8 mouse cellular contexts compared by ENCODE assay signal in the genomic region with DNA sequence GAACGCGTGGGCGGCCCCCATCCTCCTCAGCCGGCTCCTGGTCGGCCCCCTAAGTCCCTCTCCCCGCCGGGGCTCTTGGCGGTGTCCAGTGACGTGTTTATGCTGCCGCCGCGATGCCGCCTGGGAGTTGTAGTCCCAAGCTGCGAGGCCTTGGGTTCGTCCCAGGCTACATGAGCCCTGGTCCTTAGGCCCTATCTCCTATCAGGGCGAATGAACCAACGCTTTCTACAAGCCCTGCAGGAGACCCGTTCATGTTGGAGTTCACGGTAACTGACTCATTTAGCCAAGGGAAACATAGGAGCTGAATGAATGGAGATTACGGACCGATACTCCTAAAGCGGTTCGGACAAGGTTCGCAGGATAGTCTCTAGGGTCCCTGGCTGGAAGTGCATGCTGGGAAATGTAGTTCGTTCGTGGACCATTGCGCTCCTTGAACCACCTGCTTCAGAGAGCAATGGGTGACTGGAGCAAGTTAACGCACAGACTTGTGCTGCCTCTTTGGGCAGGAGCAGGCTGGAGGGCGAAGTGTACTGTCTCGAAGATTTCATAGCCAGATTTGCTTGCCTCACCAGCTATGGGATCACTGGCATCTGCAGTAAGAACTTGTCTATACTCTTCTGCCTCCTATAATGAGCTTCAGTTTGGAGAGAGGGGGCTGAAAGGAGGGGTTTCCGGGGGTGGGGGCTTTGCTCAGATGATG. TPM values are rescaled to one million over a fixed set of nuclear protein-coding genes. Genes with fewer than 3 reads are reported as not detected.
DNase-seq lines count a peak whose midpoint lies in the region; ATAC-seq and TF ChIP-seq lines count a peak whose summit lies in the region.

A gene (minus strand): TSS at position 77 of the 700 bp plus-strand sequence.

- DNase-seq in ES-E14 (ENCODE audit: low read depth, low spot score): peak; percentile 96
- peak; percentile 93 for DNase-seq in cerebellum, adult 11-12 months
- DNase-seq in heart, postnatal 25 days (ENCODE audit: low spot score): peak; percentile 87
- peak; percentile 94 to 97 for DNase-seq in layer of hippocampus, adult 18-20 months (ENCODE audit: low spot score in 2 of 2)
- peak; percentile 97 for DNase-seq in lung, adult 2 months
- peak; percentile 89 to 91 for DNase-seq in thymus, adult 18-20 months

- peak; percentile 97 for ATAC-seq in forebrain, embryonic 15.5 days (replicated peaks)
- ATAC-seq in neutrophil, adult 5-6 weeks (ENCODE audit: extremely low read depth, insufficient number of reproducible peaks, low FRiP score, poor library complexity, severe bottlenecking): peak; percentile 93

- H3K9me3 ChIP-seq in ES-E14 (ENCODE audit: control insufficient read depth, insufficient read depth, low read depth, low read length): no peaks in the 10 kb centered on the region
- H3K9me3 ChIP-seq in forebrain, embryonic 15.5 days: no peaks in the 10 kb centered on the region

- H3K9ac ChIP-seq in ES-E14 (ENCODE audit: insufficient read depth, low read depth, low read length, poor library complexity, severe bottlenecking): peak within 1 kb of the TSS; percentile 89
- H3K9ac ChIP-seq in forebrain, embryonic 15.5 days (replicated peaks): peak within 1 kb of the TSS; percentile 83

- peak within 1 kb of the TSS; percentile 77 to 89 for H3K4me3 ChIP-seq in ES-E14 (ENCODE audit: insufficient read depth in 1 of 2, low read depth in 1 of 2, low read length in 2 of 2, poor library complexity in 1 of 2, severe bottlenecking in 1 of 2)
- H3K4me3 ChIP-seq in forebrain, embryonic 15.5 days: peak within 1 kb of the TSS; percentile 81
- peak within 1 kb of the TSS; percentile 79 for H3K4me3 ChIP-seq in lung, adult 2 months (replicated peaks; ENCODE audit: extremely low read depth, low read depth, low read length)

- H3K36me3 ChIP-seq in ES-E14 (ENCODE audit: control insufficient read depth, insufficient read depth, low read length, poor library complexity, severe bottlenecking): no peaks in the 10 kb centered on the region; the same call in 1 of the 2 replicates
- H3K36me3 ChIP-seq in forebrain, embryonic 15.5 days: peaks cover 17% of the 10 kb centered on the region

- H3K4me2 ChIP-seq in forebrain, embryonic 15.5 days (replicated peaks): peak within 1 kb of the TSS; percentile 99

- under 1% methylated on average over 31 of the region's 31 CpGs for WGBS in forebrain, embryonic 15.5 days
- WGBS in lung, adult 2 months: 1% methylated on average over 31 of the region's 31 CpGs

- no peak for TF ChIP-seq CTCF in lung, adult 2 months (IDR thresholded peaks at IDR 0.05; ENCODE audit: insufficient read depth, low read length)

- in situ Hi-C loops in ES-E14 (cut with MboI; ENCODE audit: low sequenced_read_pairs in 2 of 2, unreplicated experiment in 2 of 2): loop anchor here in 1 of 2 experiments (25.0 kb wide), 1 partner anchor 387 kb away; no protein-coding TSS in a partner anchor

- peak within 1 kb of the TSS; percentile 52 for H3K27ac ChIP-seq in ES-E14 (ENCODE audit: insufficient read depth, low read depth, low read length, poor library complexity, severe bottlenecking)
- peak within 1 kb of the TSS; percentile 94 for H3K27ac ChIP-seq in forebrain, embryonic 15.5 days (replicated peaks)

- TF ChIP-seq POLR2A in lung, adult 2 months (IDR thresholded peaks at IDR 0.05; ENCODE audit: borderline replicate concordance, extremely low read depth, low read depth, low read length): peak; percentile 17; the same call in 1 of the 2 replicates

- no peaks in the 10 kb centered on the region for H3K27me3 ChIP-seq in forebrain, embryonic 15.5 days

- intact Hi-C loops in heart, postnatal 25 days (cut with DNase I): loop anchor here (2.0 kb wide), 1 partner anchor 14 kb away; a partner anchor contains a TSS

- H3K4me1 ChIP-seq in ES-E14 (ENCODE audit: control insufficient read depth in 2 of 2, insufficient read depth in 2 of 2, low read length in 2 of 2, poor library complexity in 1 of 2): peaks cover 0 to 7% of the 10 kb centered on the region in 2 experiments; a peak in 2 of 4 replicates
- peaks cover 46% of the 10 kb centered on the region for H3K4me1 ChIP-seq in forebrain, embryonic 15.5 days
- peaks cover 5% of the 10 kb centered on the region for H3K4me1 ChIP-seq in lung, adult 2 months (ENCODE audit: control insufficient read depth, insufficient read depth, low read length)

TF ChIP-seq in ES-E14, 5 proteins besides CTCF, POLR2A, EP300 and RAD21:
- TF ChIP-seq ZNF384 (IDR thresholded peaks at IDR 0.05; ENCODE audit: low read depth, low read length) (no peak), HCFC1 (IDR thresholded peaks at IDR 0.05; ENCODE audit: borderline replicate concordance, insufficient read depth, low read length) (peak; percentile 95), CHD2 (IDR thresholded peaks at IDR 0.05; ENCODE audit: low read depth, low read length) (no peak), ZC3H11A (IDR thresholded peaks at IDR 0.05; ENCODE audit: borderline replicate concordance, low read depth, low read length) (no peak), MAFK (IDR thresholded peaks at IDR 0.05; ENCODE audit: insufficient read depth, low read depth, low read length) (no peak)

RNA-seq across cellular contexts. Expression of the gene that starts here (rescaled TPM):
- total RNA-seq in ES-E14 (2012; rRNA removed): 20.2 and 21.6 TPM in 2 replicates
- polyA plus RNA-seq in forebrain, embryonic 15.5 days (2015; fragmentation: Nextera tagmentation; extraction: Ambion mirVana): 15.1 and 16.9 TPM in 2 replicates
- total RNA-seq in heart, postnatal 25 days (2021): 10 to 100 TPM; 21.9 to 22.2 TPM
- total RNA-seq in layer of hippocampus, adult 18-20 months (2021): 100 to 1,000 TPM; 175 to 180 TPM
- 27.1 and 31.9 TPM in 2 replicates for polyA plus RNA-seq in lung, adult 2 months (2012; rRNA removed)
- total RNA-seq in neutrophil, adult 5-6 weeks (2017): 3.7 and 7.2 TPM in 2 replicates

Comparison
In these comparisons a context has a peak if more than half of its experiments do, and no peak if none do; other contexts are left out.
1. Peak in every context shown above with its lines: DNase-seq, ATAC-seq, H3K4me3 ChIP-seq and H3K27ac ChIP-seq.